Mouse (Mus musculus): ENCODE data around the gene Cryga.

DNA sequence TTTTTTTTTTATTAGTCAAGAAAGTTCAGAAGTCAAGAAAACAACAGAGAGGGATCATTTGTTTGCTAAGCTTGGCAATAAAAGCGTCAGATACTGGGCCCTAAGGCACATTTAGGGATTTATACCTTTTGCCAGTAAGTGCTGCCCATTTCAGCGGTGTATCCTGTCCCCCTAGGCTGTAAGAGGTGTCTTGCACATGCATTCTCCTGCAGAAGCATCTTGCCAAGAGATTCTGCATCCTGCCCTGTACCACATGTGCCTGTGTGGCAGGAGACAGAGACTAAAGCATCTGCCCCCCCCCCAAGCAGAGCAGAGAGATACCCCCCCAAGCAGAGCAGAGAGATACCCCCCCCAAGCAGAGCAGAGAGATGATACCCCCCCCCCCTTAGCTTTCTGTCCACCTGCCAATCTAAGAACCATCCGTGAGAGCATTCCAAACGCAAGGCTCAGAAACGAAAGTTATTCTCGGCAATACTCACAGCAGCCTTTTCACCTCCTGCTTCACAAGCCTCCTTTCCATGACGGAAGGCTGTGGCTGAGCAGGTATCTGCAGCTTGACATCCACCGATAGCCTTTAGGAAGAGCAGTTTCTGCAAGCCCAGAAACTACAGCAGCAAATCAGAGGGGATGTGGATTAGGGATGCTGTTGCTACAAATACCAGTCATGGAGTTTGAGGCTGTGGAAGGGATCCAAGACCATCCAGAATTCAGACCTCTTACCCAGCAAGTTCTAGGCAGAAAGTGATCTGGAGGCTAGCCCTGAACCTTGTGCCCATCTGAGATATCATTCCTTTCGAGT, 19.6 kb upstream of the Cryga start, which contains the start of gene D630023F18Rik:
- TF ChIP-seq POLR2A (IDR thresholded peaks at IDR 0.05; ENCODE audit: insufficient read length, low read depth) (no peak), USF1 (IDR thresholded peaks at IDR 0.05; ENCODE audit: low read depth) (no peak), CEBPB (IDR thresholded peaks at IDR 0.05; ENCODE audit: insufficient read depth, poor library complexity, severe bottlenecking) (no peak), MAX (IDR thresholded peaks at IDR 0.05; ENCODE audit: low read depth) (no peak), REST (IDR thresholded peaks at IDR 0.05; ENCODE audit: insufficient read depth, insufficient read length) (no peak), TCF12 (IDR thresholded peaks at IDR 0.05; ENCODE audit: insufficient read depth, poor library complexity, severe bottlenecking) (no peak), MYOD1 (IDR thresholded peaks at IDR 0.05; ENCODE audit: control insufficient read depth in 1 of 3, insufficient read length in 2 of 3, low read depth in 2 of 3) (no peak)

All from myocyte (in vitro differentiated cells).